Mouse (Mus musculus) frontal cortex, adult (tissue): ENCODE measurements around the gene Mcm10.

ENCODE experiments used
- ATAC-seq: cut with Nextera tagmentation; 2 replicates; pipeline ENCODE4 v1.9.2; 2017; ENCODE audit warnings: mild to moderate bottlenecking, moderate library complexity, mixed read lengths; ENCODE audit not compliant: low TSS enrichment

Mcm10 gene

DNA sequence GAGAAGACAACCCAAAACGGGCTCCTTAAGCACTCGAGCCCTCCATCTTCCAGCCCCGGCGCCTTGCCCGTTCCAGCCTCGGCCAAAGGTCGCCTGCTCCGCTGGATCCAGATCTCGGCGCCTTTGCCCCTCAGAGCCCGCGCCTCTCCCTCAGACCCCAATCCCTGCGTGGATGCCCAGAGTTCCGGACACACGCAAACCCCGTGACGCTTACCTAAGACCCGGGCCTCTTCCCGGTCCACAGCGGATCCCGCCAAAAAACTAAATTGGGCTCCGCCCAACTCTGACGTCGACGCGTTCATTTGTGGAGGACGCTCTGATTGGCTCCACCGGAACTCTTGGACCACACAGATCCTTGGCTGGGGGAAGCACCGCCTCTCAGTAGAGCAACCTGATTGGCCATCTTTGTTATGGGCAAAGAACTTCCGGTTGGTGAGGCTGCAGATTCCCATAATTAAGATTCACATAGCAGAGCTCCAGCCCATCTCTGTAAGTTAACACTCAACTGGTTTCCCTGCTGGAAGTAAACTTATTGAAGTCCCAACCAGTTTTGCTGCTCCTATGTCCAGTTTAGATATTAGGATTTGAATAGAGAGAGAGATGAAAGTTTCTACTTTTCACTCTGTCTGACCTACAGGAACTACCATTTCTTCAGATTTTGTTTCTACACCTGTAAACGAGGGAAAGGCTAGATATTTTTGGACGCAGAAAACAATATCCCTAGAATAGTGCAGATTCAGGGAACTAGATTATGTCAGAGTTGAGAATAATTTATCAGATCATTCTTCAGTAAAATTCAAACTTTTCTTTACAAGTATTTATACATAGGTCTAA, at the start of gene Mcm10:
Gene Mcm10, minus strand, starts transcription at position 301 of the 834 bp plus-strand sequence.
- peak; percentile 100 for ATAC-seq

DNA sequence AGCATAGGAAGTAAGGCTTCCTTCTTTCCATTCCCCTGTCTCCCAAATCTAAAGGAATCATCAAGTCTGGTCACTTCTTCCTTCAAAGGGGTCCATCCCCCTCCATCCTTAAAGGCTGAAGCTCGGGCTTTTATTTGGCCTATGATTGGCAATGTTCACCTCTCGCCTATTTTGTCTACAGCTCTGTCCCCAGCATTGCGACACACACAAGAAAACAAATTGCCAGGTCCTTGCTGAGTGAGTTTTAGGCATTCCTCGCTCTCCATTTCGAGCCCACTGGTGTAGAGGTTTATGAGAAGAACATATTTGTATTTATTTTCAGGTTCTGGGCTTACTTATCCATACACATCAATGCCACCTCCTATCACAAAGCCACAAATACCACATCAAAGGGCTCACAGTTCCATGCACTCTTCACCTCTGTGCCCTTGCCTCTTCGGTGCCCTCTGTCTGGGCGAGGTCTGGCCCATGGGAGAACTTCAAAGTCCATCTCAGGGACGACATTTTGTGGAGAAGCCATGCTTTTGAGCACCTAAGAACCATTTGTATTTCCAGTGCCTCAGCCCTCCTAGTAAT, 48.6 kb upstream of the Mcm10 start:
- no peak for ATAC-seq

DNA sequence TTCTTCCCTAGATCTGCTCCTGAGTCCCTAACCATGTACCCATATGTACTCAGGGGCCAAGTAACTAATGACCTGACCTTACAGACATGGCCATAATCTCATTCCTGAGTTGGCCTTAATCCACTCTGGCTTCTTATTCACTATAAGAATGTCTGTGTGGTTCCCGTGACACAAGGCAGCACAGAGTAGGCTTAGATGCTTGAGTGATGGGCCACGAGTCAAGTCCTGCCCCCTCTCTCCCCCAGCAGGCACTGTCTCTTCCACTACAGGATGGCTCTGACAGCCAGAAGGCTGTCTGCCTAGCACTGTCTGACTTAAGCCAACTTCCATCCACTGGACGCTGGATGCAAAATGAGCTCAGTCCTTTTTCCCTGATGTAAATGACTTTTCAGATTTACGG, 47.4 kb upstream of the Mcm10 start:
- no peak for ATAC-seq

DNA sequence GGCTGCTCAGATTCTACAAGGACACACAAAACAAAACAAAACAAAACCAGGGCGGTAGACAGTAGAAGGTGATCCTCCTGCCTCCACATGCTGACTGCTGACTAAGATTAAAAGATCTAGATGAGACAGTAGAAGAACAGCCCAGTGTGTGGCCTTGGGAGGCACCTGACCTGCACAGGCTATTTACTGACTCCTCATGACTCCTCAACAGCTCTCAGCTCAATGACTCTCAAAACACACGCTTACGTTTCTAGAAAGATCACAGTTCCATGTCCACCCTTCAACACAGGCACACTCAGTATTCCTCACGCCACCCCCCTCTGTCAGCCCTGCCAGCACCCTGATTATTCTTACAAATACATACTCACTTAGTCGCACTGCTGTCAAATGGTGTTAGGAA, 45.8 kb upstream of the Mcm10 start:
- ATAC-seq, result no peak

DNA sequence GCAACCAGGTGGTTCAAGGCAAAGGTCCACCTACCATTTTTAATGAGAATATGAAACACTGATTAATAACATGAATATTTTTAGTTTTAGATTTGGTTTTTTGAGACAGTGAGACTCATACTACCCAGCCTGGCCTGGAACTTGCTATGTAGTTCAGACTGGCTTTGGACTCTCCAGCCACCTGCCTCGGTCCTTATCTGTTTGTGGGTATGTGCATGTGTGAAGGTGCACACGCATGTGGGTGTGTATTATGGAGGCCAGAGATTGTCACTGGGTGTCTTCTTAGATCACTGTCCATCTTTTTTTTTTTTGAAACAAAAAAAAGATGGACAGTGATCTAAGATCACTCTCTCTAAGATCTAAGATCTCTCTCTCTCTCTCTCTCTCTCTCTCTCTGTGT, 38.0 kb upstream of the Mcm10 start:
- ATAC-seq, result no peak

DNA sequence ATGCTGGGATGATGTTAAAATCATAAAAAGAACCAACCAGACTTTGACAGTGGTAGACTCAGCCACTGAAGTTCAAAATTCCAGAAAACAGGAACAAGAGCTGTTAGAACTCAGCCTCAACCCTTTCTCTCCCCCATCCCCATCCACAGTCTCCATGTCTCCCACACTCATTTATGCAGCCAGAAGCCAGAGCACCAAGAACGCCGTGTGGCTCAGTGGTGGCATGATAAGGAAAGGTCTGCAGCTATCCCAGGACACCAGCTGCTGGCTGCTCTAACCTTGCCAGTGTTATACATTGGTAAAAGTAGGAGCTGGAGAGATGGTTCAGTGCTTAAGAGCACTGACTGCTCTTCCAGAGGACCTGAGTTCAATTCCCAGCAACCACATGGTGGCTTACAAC, 34.4 kb upstream of the Mcm10 start:
- ATAC-seq, result no peak

DNA sequence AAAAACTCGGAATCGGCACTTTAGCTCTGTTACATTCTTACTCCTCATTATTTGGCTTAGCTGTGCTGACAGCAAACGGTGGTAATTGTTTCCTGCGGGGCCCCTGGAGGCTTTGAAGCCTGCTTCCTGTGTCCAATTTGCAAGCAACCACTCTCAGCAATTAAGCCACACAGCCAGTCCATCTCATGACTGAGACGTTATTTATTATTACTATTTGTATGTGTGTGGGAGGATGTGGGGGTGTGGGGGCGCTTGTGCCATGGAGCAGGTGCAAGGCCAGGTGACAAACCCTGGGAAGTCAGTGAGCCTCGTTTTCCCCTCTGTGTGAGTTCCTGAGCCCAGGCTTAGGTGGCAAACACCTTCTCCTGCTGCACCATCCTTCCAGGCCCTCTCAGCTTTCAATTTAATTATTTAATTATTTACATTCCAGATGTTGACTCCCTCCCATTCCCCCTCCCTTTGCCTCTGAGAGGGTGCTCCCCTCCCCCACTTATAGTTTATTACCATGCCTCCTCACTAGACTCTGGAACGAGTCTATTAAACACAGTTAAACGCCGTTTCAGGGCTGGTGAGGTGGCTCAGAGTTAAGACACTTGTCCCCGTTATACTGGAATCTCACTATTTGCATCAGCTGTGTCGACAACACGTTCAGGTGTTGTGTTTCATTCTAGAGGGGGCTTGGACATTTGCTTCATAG, 32.8 kb upstream of the Mcm10 start:
- no peak for ATAC-seq

DNA sequence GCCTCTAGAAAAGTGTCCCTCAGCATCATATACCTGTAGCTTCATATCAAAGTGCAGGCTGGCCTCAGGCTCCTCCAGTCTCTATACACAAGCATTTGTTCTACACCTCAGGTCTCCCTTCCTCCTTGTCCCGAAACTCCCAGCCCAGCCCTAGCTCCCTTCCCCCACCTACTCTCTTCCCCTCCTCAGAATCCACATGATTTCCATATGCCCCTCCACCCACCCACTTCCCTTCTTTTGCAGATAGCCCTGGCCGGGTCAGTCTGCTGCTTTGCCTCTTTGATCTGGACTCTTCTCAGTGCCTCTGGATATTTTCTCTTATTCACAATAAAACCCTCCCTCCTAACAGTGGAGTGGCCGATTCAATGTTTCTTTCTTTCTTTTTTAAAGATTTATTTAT, 31.7 kb upstream of the Mcm10 start:
- ATAC-seq, result no peak

DNA sequence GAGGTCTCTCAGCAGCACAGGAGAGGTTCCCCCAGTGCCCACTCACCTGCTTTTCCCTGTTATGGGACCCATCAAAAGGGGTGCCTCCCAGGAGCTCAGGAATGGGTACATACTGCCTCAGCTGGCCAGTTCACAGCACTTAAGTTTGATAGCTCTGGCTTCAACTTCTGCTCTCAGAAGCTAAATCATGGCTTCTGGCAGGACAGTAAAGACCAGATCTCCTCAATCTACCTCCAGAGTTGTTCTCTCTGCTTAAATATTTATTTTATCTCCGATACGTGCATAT, 30.8 kb upstream of the Mcm10 start:
- ATAC-seq, result no peak

DNA sequence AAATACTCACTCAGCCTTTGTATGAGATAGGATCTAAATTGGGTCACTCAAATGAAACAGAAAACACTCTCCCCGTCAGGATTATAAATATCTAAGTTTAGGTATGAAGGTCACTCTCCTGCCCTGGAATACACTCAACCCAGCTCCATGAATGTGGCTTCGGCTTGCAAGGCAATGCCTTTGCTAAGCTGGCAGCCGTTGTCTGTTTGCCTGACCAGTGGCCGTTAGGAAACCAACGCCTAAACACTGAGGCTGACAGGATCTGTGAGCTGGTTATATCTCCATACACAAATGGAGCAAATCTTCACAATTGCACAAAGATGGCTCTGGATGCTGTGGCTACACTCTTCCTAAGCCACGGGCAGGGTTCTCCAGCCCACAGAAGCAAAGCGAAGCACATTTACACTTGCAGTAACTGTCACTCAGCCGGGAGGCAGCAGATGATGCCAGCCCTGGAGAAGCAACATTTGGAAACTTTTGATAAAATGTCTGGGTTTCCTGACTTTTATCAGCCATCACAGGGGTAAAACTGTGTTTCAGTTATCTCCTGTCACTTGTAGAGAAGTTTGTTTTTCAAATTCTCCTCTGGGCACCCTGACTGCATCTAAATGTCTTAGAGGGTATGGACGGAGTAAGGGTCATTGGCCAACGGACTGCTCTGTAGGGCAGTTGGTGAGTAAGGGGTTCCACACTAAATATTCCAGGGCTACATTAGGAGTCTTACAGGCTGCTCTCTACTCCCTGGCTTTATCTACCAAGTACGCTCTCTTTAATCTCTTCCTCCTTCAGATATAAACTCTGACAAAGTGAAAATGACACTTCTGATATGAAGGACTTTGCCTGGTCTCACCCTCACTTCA, 30.3 kb upstream of the Mcm10 start:
- ATAC-seq, result no peak

DNA sequence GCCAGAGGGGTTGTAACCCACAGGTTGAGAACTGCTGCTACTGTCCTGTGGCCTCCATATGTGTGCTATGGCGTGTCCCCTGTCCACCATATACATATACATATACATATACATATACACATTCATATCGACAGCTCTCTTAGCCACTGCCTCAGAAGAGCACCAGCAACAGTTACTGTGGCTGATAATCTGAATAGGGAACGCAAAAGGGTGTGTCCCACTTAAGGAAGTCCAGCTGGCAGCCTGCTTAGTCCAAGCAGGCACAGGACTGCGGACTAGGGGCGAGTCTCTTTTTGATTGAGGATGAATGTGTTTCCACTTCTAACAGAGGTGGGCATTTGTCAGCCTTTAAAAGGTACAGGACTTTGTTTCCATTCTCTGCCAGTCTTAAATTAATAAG, 29.3 kb upstream of the Mcm10 start:
- ATAC-seq, result no peak

DNA sequence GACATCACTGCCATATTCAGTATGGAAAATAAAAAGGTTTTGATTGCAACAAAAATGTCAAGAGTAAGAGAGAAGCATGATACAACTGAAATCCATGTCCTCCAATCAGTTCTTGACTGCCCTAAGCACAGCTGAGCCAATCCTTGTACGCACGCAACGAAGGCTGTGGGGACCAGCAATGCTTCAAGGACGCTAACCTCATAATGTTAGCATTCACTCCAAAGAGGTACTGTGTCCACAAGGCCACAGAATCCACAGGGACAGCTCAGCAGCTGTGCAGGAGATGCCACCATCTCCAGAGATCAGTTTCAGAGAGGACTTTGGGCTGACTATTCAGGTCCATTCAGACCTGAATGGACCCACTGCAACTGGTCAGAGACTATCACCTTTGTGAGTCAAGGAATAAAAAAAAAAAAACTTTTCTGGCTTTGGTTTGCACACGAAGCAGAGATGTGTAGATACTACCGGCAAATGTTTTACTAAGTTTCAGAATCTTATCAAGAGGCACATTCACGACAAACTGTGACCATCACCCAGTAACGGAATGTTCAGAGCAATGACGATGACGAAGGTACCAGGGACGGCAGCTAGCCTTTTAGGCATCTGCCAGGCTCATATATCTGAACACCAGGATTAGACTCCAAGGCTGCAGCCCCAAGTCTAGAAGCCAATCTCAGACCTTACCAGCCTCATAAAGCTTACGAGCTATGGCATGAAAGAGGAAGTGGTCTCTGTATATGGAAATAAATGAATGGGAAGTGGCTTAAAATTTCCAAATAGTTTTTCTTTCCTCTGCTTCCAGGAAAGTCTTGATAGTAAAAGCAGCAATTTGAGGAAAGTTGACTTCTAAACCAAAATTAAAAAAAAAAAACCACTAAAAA, 27.9 kb upstream of the Mcm10 start:
- no peak for ATAC-seq

DNA sequence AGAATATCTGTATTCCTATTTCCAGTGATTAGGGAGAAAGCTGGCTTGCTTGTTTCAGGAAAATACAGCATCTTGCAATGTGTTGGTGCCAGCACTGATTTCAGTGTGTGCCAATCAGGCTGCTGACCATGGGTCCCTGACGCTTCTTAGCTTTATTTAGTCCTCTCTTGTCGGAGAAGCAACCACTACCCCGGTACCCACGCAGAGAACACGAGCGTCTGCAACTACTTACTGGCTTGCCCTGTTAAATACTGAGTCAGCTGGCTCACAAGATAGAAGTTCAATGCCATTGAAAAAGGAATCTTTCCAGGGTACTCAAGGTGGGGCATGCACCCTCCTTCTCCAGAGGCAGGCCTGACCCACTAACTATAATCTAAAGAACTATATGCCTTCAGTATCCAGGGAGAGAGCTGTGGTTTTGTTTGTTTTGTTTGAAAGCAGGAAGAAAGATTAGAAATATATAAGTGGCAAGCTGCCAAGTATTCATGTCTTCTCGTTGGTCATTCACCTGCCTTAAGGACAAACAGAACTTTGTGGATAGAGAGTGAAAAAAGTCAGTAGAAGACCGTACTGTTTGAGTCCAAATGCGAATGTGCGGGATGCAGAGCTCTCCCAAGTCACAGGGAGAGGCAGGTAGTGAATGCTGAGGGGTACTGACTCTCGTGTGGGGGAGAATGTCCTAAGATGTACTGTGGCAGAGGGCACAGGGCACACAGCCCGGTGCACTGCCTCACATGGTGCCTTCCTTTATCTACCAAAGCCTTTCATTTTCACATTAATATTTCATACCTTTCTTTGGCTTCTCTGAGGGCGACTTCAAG, 27.0 kb upstream of the Mcm10 start:
- peak; percentile 14; the same call in 1 of the 2 replicates for ATAC-seq

DNA sequence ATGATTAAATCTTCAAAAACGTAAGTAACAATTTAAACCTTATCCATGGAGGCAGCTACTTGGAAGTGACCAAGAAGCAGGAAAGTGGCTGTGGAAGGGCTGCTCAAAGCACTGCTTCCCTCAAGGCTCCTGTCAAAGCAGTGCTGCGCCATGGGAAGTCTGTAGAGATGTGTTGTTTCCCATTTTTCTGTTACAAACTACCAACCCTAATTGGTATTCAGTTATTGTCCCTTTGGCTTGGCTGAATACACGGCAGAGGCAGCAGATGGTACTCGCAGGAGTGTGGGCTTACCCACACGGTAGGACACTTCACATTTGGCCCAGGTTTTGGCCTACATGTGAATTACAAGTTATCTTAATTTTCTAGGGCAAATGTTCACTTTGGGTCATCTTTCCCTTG, 25.7 kb upstream of the Mcm10 start:
- ATAC-seq, result no peak

DNA sequence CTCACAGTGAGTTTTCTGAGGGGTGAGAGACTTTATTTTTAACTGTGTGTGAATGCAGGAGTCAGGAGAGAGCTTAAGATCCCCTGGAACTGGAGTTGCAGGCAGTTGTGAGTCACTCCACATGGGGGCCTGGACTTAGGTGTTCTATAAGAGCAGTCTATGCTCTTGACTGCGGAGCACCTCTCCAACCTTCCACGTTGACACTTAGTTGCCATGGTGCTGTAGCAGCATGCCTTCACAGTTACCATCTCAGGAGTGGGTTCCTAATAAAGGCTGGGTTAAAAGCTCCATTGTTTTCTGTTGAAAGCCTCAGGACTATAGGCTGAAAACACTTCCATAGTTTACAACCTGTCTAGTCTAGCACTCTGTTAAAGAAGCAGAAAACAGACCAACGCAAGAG, 24.8 kb upstream of the Mcm10 start:
- ATAC-seq, result no peak

DNA sequence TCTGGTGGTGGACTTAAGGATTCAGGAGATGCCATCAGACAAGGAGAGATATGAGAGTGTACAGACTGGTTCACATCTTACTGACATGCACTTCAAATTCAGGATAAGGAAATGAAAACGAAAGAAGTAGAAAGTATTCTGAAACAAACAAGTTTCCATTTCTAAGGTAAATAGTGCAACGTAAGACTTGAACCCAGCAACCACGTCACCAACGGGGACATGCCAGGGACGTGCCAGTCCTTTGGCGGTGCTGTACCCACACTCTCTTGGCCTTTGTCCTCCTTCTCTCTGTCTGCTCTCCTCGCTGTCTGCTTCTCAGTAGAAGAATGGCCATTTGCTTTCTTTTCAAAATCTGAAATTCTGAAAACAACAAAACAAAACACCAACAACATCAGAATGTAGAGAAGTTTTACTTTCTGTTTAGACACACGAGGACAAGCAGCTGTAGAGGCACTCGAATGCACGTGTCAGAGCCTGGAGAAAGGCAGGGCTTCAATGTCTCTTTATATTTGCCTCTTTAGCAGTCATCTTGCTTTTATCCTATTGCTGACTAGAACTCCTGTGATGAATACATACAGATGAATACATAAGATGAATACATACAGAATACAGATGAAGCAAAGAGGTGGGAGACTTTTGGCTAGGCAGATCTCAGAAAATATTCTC, 24.0 kb upstream of the Mcm10 start:
- no peak for ATAC-seq

DNA sequence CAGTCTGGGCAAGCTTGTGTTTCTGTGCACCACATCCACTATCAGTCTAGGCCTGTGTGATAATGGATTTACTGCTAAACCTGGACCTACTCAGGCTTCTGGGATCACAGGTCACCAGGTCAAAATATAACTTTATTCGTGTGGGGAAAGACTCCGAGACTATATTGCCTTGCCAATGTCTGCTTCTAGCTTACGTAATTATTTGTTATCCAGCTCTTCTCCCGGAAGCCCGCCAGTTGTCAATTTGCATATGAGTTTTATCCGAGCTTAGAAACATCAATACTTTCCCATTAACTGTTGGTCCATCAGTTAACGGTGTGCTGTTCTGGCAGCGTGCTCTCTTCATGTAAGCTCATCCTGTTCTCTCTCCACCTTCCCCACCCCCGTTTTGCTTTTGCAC, 22.6 kb upstream of the Mcm10 start:
- ATAC-seq, result no peak

DNA sequence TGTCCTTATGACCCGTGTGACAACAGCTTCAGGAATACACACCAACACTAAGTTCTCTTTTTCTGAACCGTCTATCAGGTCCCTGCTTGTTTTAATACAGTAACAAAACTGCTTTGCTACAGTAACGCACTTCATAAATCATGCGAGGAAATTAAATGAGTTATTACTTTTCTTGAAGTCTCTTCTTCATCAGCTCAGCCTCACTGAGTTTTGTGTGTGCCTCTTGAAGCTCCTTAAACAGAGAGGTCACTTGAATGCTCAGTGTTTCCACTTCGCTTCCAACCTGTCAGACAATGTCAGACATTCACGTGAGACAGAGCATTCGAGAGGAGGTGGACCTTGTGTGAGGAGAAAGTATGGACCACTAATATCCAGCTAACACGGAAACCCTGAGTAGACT, 22.2 kb upstream of the Mcm10 start:
- ATAC-seq, result no peak

DNA sequence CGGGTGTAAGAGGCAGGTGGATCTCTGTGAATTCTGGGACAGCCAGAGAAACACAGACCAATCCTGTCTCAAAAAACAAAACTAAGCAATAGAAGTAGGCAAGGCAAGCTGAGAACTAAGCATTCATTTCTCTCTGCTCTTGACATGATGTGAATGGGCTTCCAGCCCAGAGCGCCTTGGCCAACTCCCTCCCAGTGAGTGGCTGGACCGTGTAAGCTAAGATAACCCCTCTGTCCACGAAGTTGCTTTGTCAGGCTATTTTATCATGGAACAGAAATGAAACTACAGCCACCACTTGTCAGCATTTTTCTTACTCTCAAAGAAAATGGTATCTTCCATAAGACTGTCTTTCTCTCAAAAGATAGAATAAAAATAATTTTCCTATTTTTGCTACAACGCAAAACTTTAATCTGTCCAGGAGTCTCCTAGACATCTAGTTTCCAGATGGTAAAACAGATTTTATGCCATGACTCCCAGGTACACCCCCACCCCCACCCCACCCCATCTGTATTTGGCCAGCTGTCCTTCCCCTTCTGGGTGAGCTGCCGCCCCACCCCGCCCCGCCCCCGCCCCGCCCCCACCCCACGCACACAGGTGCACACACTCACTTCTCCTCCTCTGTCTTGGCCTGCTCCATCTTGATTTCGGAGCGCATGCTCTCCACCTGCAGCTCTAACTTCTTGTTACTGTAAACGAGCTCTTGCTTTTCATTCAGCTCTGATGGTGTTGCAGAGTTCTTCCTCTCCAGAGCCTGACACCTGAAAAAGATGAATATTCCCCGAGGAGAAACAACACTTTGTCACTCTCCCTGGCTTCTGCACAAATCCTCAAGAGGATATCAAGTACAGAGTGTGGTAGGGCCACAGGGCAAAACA, 21.2 kb upstream of the Mcm10 start:
- no peak for ATAC-seq
